Mouse (Mus musculus): Measurements from ENCODE around the gene Cabs1. TPM values are rescaled to one million over a fixed set of nuclear protein-coding genes. Genes with fewer than 3 reads are reported as not detected.
A peak's percentile ranks its signal among the peaks of the same experiment; 100 is the strongest.

The Cabs1 gene
- not detected for total RNA-seq (2021)

DNA sequence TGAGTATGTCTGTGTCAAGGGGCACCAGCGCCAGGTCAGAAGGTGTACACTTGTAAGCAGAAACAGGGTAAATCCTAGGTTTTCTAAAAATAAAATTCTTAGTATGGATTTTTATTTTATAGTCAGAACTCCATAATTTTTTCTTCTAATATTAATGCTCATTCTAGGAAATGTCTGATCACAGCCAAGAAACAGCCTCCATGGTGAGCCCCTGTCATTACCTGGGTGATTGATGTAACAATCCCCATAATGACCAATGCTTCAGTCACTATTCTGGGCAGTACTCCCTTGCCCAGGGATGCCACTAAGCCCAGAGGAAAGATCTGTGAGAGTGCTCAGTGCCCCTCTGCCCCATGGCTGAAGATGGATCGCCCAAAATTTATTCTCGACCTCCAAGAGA, at the start of gene Cabs1:
TSS of gene Cabs1 (plus strand) at position 301 of the 400 bp plus-strand sequence.
- intact Hi-C loops (cut with DNase I) = no loop called here
- no peak for DNase-seq (ENCODE audit: extremely low spot score in 1 of 2, low spot score in 2 of 2)

DNA sequence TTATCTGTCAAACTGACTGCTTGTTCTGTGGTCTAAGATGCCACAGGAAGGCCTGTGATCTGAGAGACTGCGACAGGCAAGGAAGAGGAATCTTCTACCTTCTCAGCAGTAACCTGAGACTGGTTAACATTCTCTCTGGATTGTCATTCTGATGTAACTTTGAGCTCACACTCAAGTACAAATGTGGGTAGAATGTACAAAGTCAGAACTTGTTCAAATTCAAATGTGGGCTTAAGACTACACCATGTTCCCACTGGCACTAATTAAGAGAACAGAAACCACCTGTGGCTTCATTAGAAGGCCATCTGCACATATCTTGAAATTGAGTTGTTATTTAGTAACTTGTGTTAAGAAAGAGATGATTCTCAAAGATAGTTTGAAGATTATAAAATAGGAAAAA, 47.6 kb upstream of the Cabs1 start:
- intact Hi-C loops (cut with DNase I) = no loop called here
- no peak for DNase-seq (ENCODE audit: extremely low spot score in 1 of 2, low spot score in 2 of 2)

DNA sequence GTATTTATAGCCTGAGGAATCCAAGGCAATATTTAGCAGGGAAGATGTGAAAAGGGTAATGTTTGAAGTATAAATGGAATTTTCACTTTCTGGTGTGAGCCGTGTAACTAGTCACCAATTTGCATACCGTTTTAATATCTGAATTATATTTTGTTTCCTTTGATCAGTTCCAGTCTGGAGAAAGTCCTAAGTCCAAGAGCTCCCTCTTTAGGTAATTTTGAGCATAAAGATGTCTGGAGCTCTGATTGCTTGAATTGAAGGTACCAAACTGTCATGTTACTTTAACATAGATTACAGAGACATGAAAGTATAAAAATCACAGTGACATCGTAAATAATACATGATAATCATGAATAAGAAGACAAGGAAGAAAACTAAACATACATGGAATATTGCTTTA, 38.5 kb upstream of the Cabs1 start:
- DNase-seq (ENCODE audit: extremely low spot score in 1 of 2, low spot score in 2 of 2) = peak in 1 of 2 experiments; percentile 15
- intact Hi-C loops (cut with DNase I) = no loop called here

DNA sequence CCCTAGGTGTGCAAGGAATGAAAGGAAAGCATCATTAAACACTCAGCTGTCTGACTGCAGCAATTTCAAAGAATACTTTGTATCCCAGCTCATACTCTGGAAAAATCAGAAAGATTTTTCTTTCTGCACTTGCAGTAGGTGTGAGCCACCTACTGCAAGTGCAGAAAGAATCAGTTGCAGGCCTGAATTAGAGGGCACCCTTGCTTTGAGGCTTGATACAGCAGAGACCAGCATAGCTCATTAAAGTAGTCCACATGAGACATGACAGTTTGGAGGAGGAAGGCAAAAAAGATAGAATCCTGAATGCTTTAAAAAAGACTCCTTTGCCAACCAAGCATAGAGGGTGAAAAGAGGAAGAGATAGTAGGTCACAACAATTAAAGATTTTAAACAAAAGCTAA, 36.7 kb upstream of the Cabs1 start:
- intact Hi-C loops (cut with DNase I) = no loop called here
- no peak for DNase-seq (ENCODE audit: extremely low spot score in 1 of 2, low spot score in 2 of 2)

DNA sequence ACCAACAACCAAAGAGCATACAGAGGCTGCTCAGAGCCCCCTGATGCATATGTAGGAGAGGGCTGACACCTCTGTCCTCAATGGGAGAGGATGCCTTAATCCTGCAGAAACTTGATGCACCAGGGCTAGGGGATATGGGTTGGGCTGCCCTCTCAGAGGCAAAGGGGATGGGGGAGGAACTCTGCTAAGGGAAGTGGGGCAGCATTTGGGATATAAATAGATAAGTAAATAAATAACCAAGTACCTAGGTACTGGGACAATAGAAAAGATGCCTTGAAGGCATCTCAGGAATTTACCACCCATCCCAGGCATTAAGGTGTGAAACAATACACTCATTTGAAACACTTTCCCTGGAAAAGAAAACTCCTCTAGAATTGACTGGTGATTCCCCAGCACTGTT, 27.4 kb upstream of the Cabs1 start:
- DNase-seq (ENCODE audit: extremely low spot score in 1 of 2, low spot score in 2 of 2) = no peak
- intact Hi-C loops (cut with DNase I) = no loop called here

DNA sequence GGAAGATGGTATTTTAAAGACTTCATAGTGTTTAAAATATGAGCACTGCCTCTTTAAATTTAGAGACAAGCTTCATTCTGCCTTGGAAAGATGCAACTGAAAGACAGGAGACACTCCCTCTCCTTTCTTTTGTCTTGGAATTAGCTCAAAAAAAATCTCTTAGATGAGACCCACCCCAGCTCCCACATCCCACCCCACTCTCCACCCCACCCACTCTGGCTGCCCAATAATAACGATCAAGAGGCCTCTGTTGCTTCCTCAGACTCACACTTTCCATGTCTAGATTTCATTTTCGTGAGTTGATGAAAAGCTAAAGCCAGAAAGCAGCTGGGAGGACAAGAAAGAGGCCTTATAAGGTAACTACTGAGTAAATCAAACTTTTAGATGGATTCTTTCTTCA, 10.0 kb upstream of the Cabs1 start, which contains the start of the genes 2310003L06Rik and Gm28434:
TSS of gene 2310003L06Rik (plus strand) at position 259 of the 400 bp plus-strand sequence.
TSS of gene Gm28434 (plus strand) at position 317 of the 400 bp plus-strand sequence.
- intact Hi-C loops (cut with DNase I) = no loop called here
- DNase-seq (ENCODE audit: extremely low spot score in 1 of 2, low spot score in 2 of 2) = no peak

DNA sequence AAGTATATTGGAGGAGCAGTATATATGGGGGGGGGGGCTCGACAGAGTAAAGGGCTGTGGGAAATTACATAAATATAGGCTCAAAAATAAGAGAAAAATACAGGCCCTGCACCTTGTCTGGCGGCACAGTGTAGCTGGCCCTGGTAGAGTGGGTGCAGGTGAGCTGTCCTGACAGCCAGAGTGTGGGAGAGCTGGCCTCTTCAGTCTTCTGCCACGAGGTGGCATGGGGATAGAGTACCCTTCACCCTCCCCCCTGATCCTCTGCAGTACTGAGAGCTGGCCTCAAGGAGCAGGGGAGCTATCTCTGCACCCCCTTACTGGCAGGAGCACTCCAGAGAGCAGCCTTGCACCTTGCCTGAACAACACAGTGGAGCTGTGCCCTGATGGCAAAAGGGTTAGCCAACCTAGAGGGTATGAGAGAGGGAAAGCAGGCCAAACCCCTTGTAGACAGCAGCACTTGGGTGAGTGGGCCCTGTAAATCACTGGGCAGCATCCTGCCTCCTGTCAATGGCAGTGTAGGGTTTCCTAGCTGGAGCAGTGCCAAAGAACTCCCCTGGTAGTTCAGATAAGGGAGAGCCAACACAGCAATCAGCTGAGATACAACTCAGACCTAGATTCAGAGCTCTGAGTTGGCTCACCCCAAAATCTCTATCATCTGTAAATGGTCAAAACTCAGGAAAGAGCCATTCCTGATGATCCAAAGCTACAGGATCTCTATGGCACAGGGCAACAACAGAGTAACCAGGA, 3.4 kb downstream of the Cabs1 start:
- no peak for DNase-seq (ENCODE audit: extremely low spot score in 1 of 2, low spot score in 2 of 2)
- intact Hi-C loops (cut with DNase I) = no loop called here

DNA sequence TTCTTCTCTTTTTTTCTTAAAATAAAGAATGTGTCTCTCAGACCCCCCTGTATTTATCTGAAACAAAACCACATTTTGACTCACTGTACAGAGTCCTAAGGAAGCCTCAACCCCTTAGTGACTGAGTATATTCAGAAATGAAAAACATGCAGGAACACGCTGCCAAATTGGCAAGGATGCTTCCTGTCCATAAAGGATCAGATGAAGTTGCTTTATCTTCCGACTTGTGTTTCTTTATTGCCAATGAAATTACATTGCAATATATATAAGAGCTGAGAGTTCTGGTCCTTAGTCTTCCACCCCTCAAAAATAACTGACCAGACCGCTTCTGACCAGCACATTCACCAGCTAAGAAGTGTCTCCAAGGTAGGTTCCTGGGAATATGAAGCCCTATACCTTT, 23.0 kb downstream of the Cabs1 start, which contains the start of gene Smr3a:
TSS of gene Smr3a (plus strand) at position 301 of the 400 bp plus-strand sequence.
- no peak for DNase-seq (ENCODE audit: extremely low spot score in 1 of 2, low spot score in 2 of 2)
- intact Hi-C loops (cut with DNase I) = no loop called here

DNA sequence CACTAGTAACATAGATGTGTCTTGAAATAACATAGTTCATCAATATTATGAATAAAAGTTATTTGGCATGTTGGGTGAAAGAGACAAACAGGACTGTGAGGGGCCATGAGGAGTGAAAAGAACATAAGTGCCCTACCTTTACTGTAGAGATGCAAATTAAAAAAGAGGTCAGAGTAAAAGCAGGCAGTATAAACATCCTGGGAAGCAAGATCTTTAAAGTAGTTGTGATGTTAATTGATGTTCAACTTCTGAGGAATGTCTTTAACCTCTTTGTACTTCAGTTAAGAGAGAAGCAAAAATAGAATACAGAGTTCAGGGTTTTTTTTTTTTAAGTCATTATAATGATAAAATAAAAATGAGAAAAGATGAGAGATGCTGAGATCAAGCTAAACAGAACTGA, 26.0 kb downstream of the Cabs1 start:
- intact Hi-C loops (cut with DNase I) = no loop called here
- DNase-seq (ENCODE audit: extremely low spot score in 1 of 2, low spot score in 2 of 2) = no peak

Other genes starting within 250 kb of the Cabs1 start
- not detected for gene Csn1s2a, start 204.9 kb upstream of the Cabs1 start, total RNA-seq (2021)
- not detected for gene Csn1s2b, start 171.4 kb upstream of the Cabs1 start, total RNA-seq (2021)
- gene Prr27, start 153.8 kb upstream of the Cabs1 start, total RNA-seq (2021) = not detected
- not detected for gene Odam, start 94.4 kb upstream of the Cabs1 start, total RNA-seq (2021)
- not detected for gene Csn3, start 53.9 kb upstream of the Cabs1 start, total RNA-seq (2021)
- gene 2310003L06Rik, start 10.0 kb upstream of the Cabs1 start, total RNA-seq (2021) = not detected
- gene Gm28434, start 9.9 kb upstream of the Cabs1 start, total RNA-seq (2021) = not detected
- gene Smr3a, start 23.1 kb downstream of the Cabs1 start, total RNA-seq (2021) = not detected
- gene Smr2, start 107.1 kb downstream of the Cabs1 start, total RNA-seq (2021) = not detected
- not detected for gene Gm11116, start 132.1 kb downstream of the Cabs1 start, total RNA-seq (2021)
- not detected for gene Gm11115, start 174.7 kb downstream of the Cabs1 start, total RNA-seq (2021)